14 mouse cellular contexts compared by ENCODE assay signal in the genomic region with DNA sequence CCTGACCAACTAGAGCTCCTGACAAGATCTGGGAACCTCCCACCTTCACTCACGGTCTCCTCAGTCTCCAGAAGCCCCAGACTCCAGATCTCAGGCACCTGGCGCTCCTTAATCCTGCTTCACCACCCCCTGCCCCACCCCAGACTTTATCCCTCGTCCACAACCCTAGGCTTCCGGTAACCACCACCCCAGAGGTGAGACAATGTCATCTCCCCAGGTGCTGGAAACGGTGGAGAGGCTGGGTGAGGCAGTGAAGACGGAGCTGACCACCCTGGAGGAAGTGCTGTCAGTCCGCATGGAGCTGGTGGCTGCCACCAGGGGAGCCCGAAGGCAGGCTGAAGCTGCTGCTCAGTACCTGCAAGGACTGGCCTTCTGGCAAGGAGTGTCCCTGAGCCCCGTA. TPM values are rescaled to one million over a fixed set of nuclear protein-coding genes. Genes with fewer than 3 reads are reported as not detected.
DNase-seq lines count a peak whose midpoint lies in the region; ATAC-seq and TF ChIP-seq lines count a peak whose summit lies in the region.
"Had no signal": no experiment of that assay in that cellular context is flagged by ENCODE, and none has a peak within 500 bp of the region (broad histone marks: within the 10 kb centered on the region; RNA-seq: fewer than 3 reads in every experiment).

No protein-coding gene starts in this region.

- H3K4me3 ChIP-seq in neural tube, embryonic 11.5 days (ENCODE audit: low read depth, low read length): no peak overlapping the region
- H3K4me3 ChIP-seq in heart, adult 2 months: no peak overlapping the region
- H3K4me3 ChIP-seq: embryonic facial prominence, embryonic 12.5 days; liver, embryonic 13.5 days had no signal

- TF ChIP-seq POLR2A in heart, adult 2 months (IDR thresholded peaks at IDR 0.05; ENCODE audit: insufficient read depth, low read depth, low read length): no peak

- no peaks in the 10 kb centered on the region for H3K27me3 ChIP-seq in neural tube, embryonic 11.5 days (ENCODE audit: control insufficient read depth, insufficient read depth, low read length)
- no peaks in the 10 kb centered on the region for H3K27me3 ChIP-seq in heart, adult 2 months (ENCODE audit: control insufficient read depth, insufficient read depth, low read length)

- H3K9ac ChIP-seq in neural tube, embryonic 11.5 days (ENCODE audit: low read length): no peak overlapping the region
- no peak overlapping the region for H3K9ac ChIP-seq in heart, adult 2 months (ENCODE audit: low read depth, low read length)
- H3K9ac ChIP-seq: embryonic facial prominence, embryonic 12.5 days; liver, embryonic 13.5 days had no signal

- 35% methylated on average over 9 of the region's 9 CpGs for WGBS in neural tube, embryonic 11.5 days
- 41% methylated on average over 9 of the region's 9 CpGs for WGBS in heart, adult 2 months

- no peak for ATAC-seq in neural tube, embryonic 11.5 days (ENCODE audit: insufficient read depth, low FRiP score, low TSS enrichment)
- ATAC-seq in megakaryocyte progenitor cell, adult 5-6 weeks (replicated peaks; ENCODE audit: poor library complexity): 0 out of 2 replicates have a peak, but pooled peaks have one; percentile 21

- no peaks in the 10 kb centered on the region for H3K79me2 ChIP-seq in heart, adult 2 months (replicated peaks; ENCODE audit: control insufficient read depth, insufficient read depth, low read length)

- H3K36me3 ChIP-seq in neural tube, embryonic 11.5 days (ENCODE audit: control insufficient read depth, insufficient read depth, low read length): peaks cover 2% of the 10 kb centered on the region; the same call in 1 of the 2 replicates
- no peaks in the 10 kb centered on the region for H3K36me3 ChIP-seq in heart, adult 2 months (ENCODE audit: control insufficient read depth, insufficient read depth, low read length)
- H3K36me3 ChIP-seq: embryonic facial prominence, embryonic 12.5 days; liver, embryonic 13.5 days had no signal

- peak; percentile 17 for DNase-seq in cerebellum, adult 11 months
- no peak for DNase-seq in cerebellum, postnatal 4 days (ENCODE audit: low spot score in 2 of 2)
- no peak for DNase-seq in neural tube, embryonic 11.5 days (ENCODE audit: low spot score)
- no peak for DNase-seq in neural tube, embryonic 10.5 days (ENCODE audit: extremely low spot score, low spot score)
- DNase-seq in testis, postnatal 10 days (ENCODE audit: low spot score): peak; percentile 53
- DNase-seq in heart, adult 2 months: no peak
- no peak for DNase-seq in thymus, postnatal 0 days (ENCODE audit: low spot score)
- DNase-seq: gastrocnemius, postnatal 10 days; heart, postnatal 4 days; layer of hippocampus, adult 9-11 months; liver, embryonic 13.5 days; spleen, adult 18-20 months had no signal

- no peaks in the 10 kb centered on the region for H3K9me3 ChIP-seq in neural tube, embryonic 11.5 days (ENCODE audit: control insufficient read depth, low read length)
- H3K9me3 ChIP-seq: embryonic facial prominence, embryonic 12.5 days; liver, embryonic 13.5 days had no signal

- peak overlapping the region; percentile 82 for H3K27ac ChIP-seq in neural tube, embryonic 11.5 days (ENCODE audit: low read depth, low read length)
- no peak overlapping the region for H3K27ac ChIP-seq in heart, adult 2 months
- H3K27ac ChIP-seq: embryonic facial prominence, embryonic 12.5 days; liver, embryonic 13.5 days had no signal

- no peak for TF ChIP-seq CTCF in heart, adult 2 months (IDR thresholded peaks at IDR 0.05)

- peaks cover 19% of the 10 kb centered on the region for H3K4me1 ChIP-seq in neural tube, embryonic 11.5 days (ENCODE audit: control insufficient read depth, insufficient read depth, low read length)
- peaks cover 3% of the 10 kb centered on the region; the same call in 1 of the 2 replicates for H3K4me1 ChIP-seq in heart, adult 2 months (ENCODE audit: control insufficient read depth, insufficient read depth, low read length)
- H3K4me1 ChIP-seq: liver, embryonic 13.5 days had no signal

- TF ChIP-seq EP300 in heart, adult 2 months (IDR thresholded peaks at IDR 0.05; ENCODE audit: insufficient read depth, low read depth, low read length): no peak

- intact Hi-C loops in heart, adult 2 months (cut with DNase I): no loop called here

- H3K4me2 ChIP-seq in neural tube, embryonic 11.5 days (ENCODE audit: low read depth): no peak overlapping the region
- H3K4me2 ChIP-seq: liver, embryonic 13.5 days had no signal

RNA-seq across cellular contexts. Expression of a gene that starts 6.1 kb away (rescaled TPM):
- polyA plus RNA-seq in neural tube, embryonic 11.5 days (2014; fragmentation: Nextera tagmentation; extraction: Ambion mirVana): 46.1 and 48.8 TPM in 2 replicates
- 0.12 and 0.39 TPM in 2 replicates for total RNA-seq in megakaryocyte progenitor cell, adult 5-6 weeks (2015)
- 0.17 TPM in 1 of 2 replicates, not detected in the other for total RNA-seq in megakaryocyte progenitor cell, adult 5-6 weeks (2017)
- total RNA-seq in heart, adult 2 months (2021): 1 to 10 TPM in 1 of 2 experiments, under 1 TPM in 1; 0.91 to 2.6 TPM
- polyA plus RNA-seq in heart, adult 2 months (2012; rRNA removed): 2.8 and 5.1 TPM in 2 replicates
- 0.76 and 0.96 TPM in 2 replicates for polyA plus RNA-seq in thymus, postnatal 0 days (2015; fragmentation: Nextera tagmentation; extraction: Ambion mirVana)

RNA-seq across cellular contexts. Expression of a gene that starts 11.5 kb away (rescaled TPM):
- 50.3 and 58.0 TPM in 2 replicates for polyA plus RNA-seq in neural tube, embryonic 11.5 days (2014; fragmentation: Nextera tagmentation; extraction: Ambion mirVana)
- total RNA-seq in megakaryocyte progenitor cell, adult 5-6 weeks (2015): 23.2 and 36.4 TPM in 2 replicates
- 19.5 and 24.1 TPM in 2 replicates for total RNA-seq in megakaryocyte progenitor cell, adult 5-6 weeks (2017)
- 10 to 100 TPM; 31.2 to 36.4 TPM for total RNA-seq in heart, adult 2 months (2021)
- 263 and 281 TPM in 2 replicates for polyA plus RNA-seq in heart, adult 2 months (2012; rRNA removed)
- polyA plus RNA-seq in thymus, postnatal 0 days (2015; fragmentation: Nextera tagmentation; extraction: Ambion mirVana): 23.0 and 30.9 TPM in 2 replicates

RNA-seq across cellular contexts. Expression of a gene that starts 24.9 kb away (rescaled TPM):
- 1.5 and 2.2 TPM in 2 replicates for polyA plus RNA-seq in neural tube, embryonic 11.5 days (2014; fragmentation: Nextera tagmentation; extraction: Ambion mirVana)
- 0.72 and 1.5 TPM in 2 replicates for total RNA-seq in megakaryocyte progenitor cell, adult 5-6 weeks (2015)
- total RNA-seq in megakaryocyte progenitor cell, adult 5-6 weeks (2017): 2.2 and 2.9 TPM in 2 replicates
- 1 to 10 TPM; 2.2 to 3.7 TPM for total RNA-seq in heart, adult 2 months (2021)
- 3.3 TPM in 2 replicates for polyA plus RNA-seq in heart, adult 2 months (2012; rRNA removed)
- polyA plus RNA-seq in thymus, postnatal 0 days (2015; fragmentation: Nextera tagmentation; extraction: Ambion mirVana): 7.0 and 8.7 TPM in 2 replicates

RNA-seq across cellular contexts. Expression of a gene that starts 39.4 kb away (rescaled TPM):
- 18.7 and 19.8 TPM in 2 replicates for polyA plus RNA-seq in neural tube, embryonic 11.5 days (2014; fragmentation: Nextera tagmentation; extraction: Ambion mirVana)
- total RNA-seq in megakaryocyte progenitor cell, adult 5-6 weeks (2015): not detected in 2 replicates
- total RNA-seq in megakaryocyte progenitor cell, adult 5-6 weeks (2017): not detected in 2 replicates
- total RNA-seq in heart, adult 2 months (2021): 1 to 10 TPM; 3.1 to 5.8 TPM
- polyA plus RNA-seq in heart, adult 2 months (2012; rRNA removed): 7.3 and 10.7 TPM in 2 replicates
- 12.3 and 12.6 TPM in 2 replicates for polyA plus RNA-seq in thymus, postnatal 0 days (2015; fragmentation: Nextera tagmentation; extraction: Ambion mirVana)

Comparison
In these comparisons a context has a peak if more than half of its experiments do, and no peak if none do; other contexts are left out.
1. DNase-seq: peak in cerebellum, adult 11 months (single experiment) and testis, postnatal 10 days (single experiment); none in cerebellum, postnatal 4 days (0 of 2), neural tube, embryonic 11.5 days (single experiment), neural tube, embryonic 10.5 days (single experiment), heart, adult 2 months (0 of 2) and thymus, postnatal 0 days (single experiment).